8 mouse cellular contexts compared by ENCODE assay signal in genomic region chr9:31912921-31913738, GRCm38 (mm10). TPM values are rescaled to one million over a fixed set of nuclear protein-coding genes. Genes with fewer than 3 reads are reported as not detected.
DNase-seq lines count a peak whose midpoint lies in the region; ATAC-seq lines count a peak whose summit lies in the region.

Barx2 (minus strand) TSS chr9:31913462.

- H3K4me1 ChIP-seq in hindbrain, embryonic 11.5 days (replicated peaks; ENCODE audit: control insufficient read depth, insufficient read depth, low read length), result 0 out of 2 replicates have a peak, but pooled peaks cover 2% of the 10 kb centered on the region
- H3K4me1 ChIP-seq in lung, embryonic 16.5 days (replicated peaks; ENCODE audit: control insufficient read depth, insufficient read depth, low read length), result peaks cover 15% of the 10 kb centered on the region

- under 1% methylated on average over 71 of the region's 81 CpGs for WGBS in hindbrain, embryonic 11.5 days
- WGBS in lung, embryonic 16.5 days, result under 1% methylated on average over 72 of the region's 81 CpGs

- no peaks in the 10 kb centered on the region for H3K36me3 ChIP-seq in hindbrain, embryonic 11.5 days (ENCODE audit: control insufficient read depth, insufficient read depth, low read length)
- H3K36me3 ChIP-seq in lung, embryonic 16.5 days (ENCODE audit: control insufficient read depth, insufficient read depth, low read length), result no peaks in the 10 kb centered on the region

- H3K27ac ChIP-seq in hindbrain, embryonic 11.5 days (ENCODE audit: low read depth, low read length), result no peak within 1 kb of the TSS
- H3K27ac ChIP-seq in lung, embryonic 16.5 days (ENCODE audit: low read length), result no peak within 1 kb of the TSS

- ATAC-seq in hindbrain, embryonic 11.5 days (ENCODE audit: low FRiP score), result peak; percentile 75
- ATAC-seq in lung, embryonic 16.5 days (ENCODE audit: low read depth), result peak; percentile 79

- peaks cover 73% of the 10 kb centered on the region for H3K27me3 ChIP-seq in hindbrain, embryonic 11.5 days (ENCODE audit: control insufficient read depth, insufficient read depth, low read length)
- H3K27me3 ChIP-seq in lung, embryonic 16.5 days (ENCODE audit: control insufficient read depth, insufficient read depth, low read depth, low read length), result peaks cover 73% of the 10 kb centered on the region

- H3K9me3 ChIP-seq in hindbrain, embryonic 11.5 days (ENCODE audit: control insufficient read depth, low read length), result no peaks in the 10 kb centered on the region
- no peaks in the 10 kb centered on the region for H3K9me3 ChIP-seq in lung, embryonic 16.5 days (ENCODE audit: control insufficient read depth, low read length)

- DNase-seq in Muller cell, postnatal 12 days (ENCODE audit: inconsistent ontology term), result peak; percentile 65
- peak; percentile 9 to 44 for DNase-seq in cerebellum, postnatal 25 days
- DNase-seq in frontal cortex, postnatal 25 days (ENCODE audit: low spot score in 2 of 2), result peak; percentile 56
- peak; percentile 76 for DNase-seq in hindbrain, embryonic 11.5 days (ENCODE audit: low spot score)
- DNase-seq in layer of hippocampus, postnatal 14 days (ENCODE audit: low spot score in 2 of 2), result peak; percentile 65 to 71
- peak; percentile 78 to 83 for DNase-seq in right cerebral cortex, adult 2 months (ENCODE audit: low spot score in 2 of 2)
- DNase-seq in c-Kit-positive CD71-positive TER-119-positive erythroid progenitor cells, embryonic 14.5 days (ENCODE audit: low spot score), result no peak

- peak within 1 kb of the TSS; percentile 49 for H3K4me3 ChIP-seq in hindbrain, embryonic 11.5 days (ENCODE audit: low read depth, low read length)
- peak within 1 kb of the TSS; percentile 60 for H3K4me3 ChIP-seq in lung, embryonic 16.5 days (ENCODE audit: low read length)

- H3K4me2 ChIP-seq in hindbrain, embryonic 11.5 days (replicated peaks; ENCODE audit: low read depth, low read length), result peak within 1 kb of the TSS; percentile 95
- H3K4me2 ChIP-seq in lung, embryonic 16.5 days (ENCODE audit: low read depth, low read length), result peak within 1 kb of the TSS; percentile 95

- no peak within 1 kb of the TSS for H3K9ac ChIP-seq in hindbrain, embryonic 11.5 days (ENCODE audit: low read depth, low read length)
- peak within 1 kb of the TSS; percentile 54 for H3K9ac ChIP-seq in lung, embryonic 16.5 days (ENCODE audit: low read length)

RNA-seq across cellular contexts. Expression of gene Barx2, which starts in this region (rescaled TPM):
- polyA plus RNA-seq in hindbrain, embryonic 11.5 days (2014; fragmentation: Nextera tagmentation; extraction: Ambion mirVana), result not detected in 2 replicates
- total RNA-seq in layer of hippocampus, postnatal 14 days (2021), result 1 to 10 TPM; 1.6 to 1.9 TPM
- polyA plus RNA-seq in lung, embryonic 16.5 days (2015; fragmentation: Nextera tagmentation; extraction: Ambion mirVana), result not detected in 2 replicates

Comparison
In these comparisons a context has a peak if more than half of its experiments do, and no peak if none do; other contexts are left out.
1. Peak in DNase-seq, ATAC-seq, H3K4me3 ChIP-seq and H3K4me2 ChIP-seq in hindbrain, embryonic 11.5 days; RNA of the gene not detected or under 1 TPM.
2. Peak in ATAC-seq, H3K4me3 ChIP-seq, H3K9ac ChIP-seq and H3K4me2 ChIP-seq in lung, embryonic 16.5 days; RNA of the gene not detected or under 1 TPM.